Comparison of ENCODE assay signal across 8 mouse cellular contexts in the genomic region with DNA sequence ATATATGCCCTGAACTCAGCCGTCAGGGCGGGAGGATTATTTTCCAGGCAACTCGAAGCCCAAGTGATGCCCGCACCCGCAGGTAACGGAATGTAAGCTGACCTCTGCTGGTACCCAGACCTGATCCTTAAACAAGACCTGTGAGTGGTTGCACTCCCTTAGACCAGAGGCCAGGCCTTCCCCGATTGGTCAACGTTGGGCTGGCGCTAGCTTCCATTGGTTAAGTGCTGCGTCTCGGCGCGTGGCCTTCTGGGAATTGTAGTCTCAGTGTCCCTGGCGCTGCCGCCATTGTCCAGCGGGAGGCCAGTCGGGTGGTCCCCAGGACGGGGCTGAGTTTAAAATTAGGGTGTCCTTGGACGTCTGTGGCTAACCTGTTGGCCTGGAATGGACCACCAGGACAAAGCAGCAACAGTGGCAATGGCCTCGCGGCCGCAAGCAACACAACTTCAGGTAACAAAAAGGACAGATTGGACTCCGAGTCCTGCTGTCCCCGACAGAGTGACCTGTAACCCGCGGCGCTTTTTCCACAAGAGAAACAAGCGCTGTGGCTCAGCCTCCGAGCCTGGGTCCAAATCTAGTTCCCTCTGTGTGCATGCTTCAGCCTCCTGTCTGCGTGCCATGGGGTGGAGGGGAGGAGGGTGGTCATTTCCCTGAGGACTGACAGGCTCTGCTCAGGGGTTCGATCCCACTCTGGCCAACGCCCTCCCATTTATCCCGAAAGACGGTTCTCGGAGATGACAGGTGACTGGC. TPM values are rescaled to one million over a fixed set of nuclear protein-coding genes. Genes with fewer than 3 reads are reported as not detected.
DNase-seq lines count a peak whose midpoint lies in the region; ATAC-seq and TF ChIP-seq lines count a peak whose summit lies in the region.

Gene Zfp128, plus strand, starts transcription at position 267 of the 750 bp plus-strand sequence.

- TF ChIP-seq CTCF in kidney, postnatal 0 days (IDR thresholded peaks at IDR 0.05; ENCODE audit: low read depth): 0 out of 2 replicates have a peak, but pooled peaks have one; percentile 20

- DNase-seq in CD4-positive helper T cell, adult 2 months (ENCODE audit: low read depth, low spot score): peak; percentile 88
- peak; percentile 89 for DNase-seq in brain, embryonic 18.5 days (ENCODE audit: low read depth, low spot score)
- peak; percentile 98 for DNase-seq in kidney, postnatal 0 days (ENCODE audit: low spot score)
- DNase-seq in liver, embryonic 11.5 days (ENCODE audit: low spot score): peak; percentile 89
- peak; percentile 87 for DNase-seq in naive thymus-derived CD4-positive, alpha-beta T cell, adult 2 months (ENCODE audit: low read depth)

- H3K27ac ChIP-seq in heart, embryonic 12.5 days (ENCODE audit: poor library complexity, severe bottlenecking): no peak within 1 kb of the TSS
- no peak within 1 kb of the TSS for H3K27ac ChIP-seq in kidney, postnatal 0 days
- no peak within 1 kb of the TSS for H3K27ac ChIP-seq in liver, embryonic 11.5 days (ENCODE audit: low read depth, low read length)
- no peak within 1 kb of the TSS for H3K27ac ChIP-seq in stomach, embryonic 14.5 days (ENCODE audit: low read length)

- peak; percentile 99 for ATAC-seq in erythroid progenitor cell, adult 5-6 weeks (replicated peaks; ENCODE audit: low FRiP score, poor library complexity, severe bottlenecking)
- peak; percentile 100 for ATAC-seq in heart, embryonic 12.5 days (ENCODE audit: insufficient number of reproducible peaks, low FRiP score)
- peak; percentile 100 for ATAC-seq in kidney, postnatal 0 days (replicated peaks; ENCODE audit: low FRiP score, low read depth)
- peak; percentile 100 for ATAC-seq in liver, embryonic 11.5 days (replicated peaks; ENCODE audit: low FRiP score)
- peak; percentile 100 for ATAC-seq in stomach, embryonic 14.5 days (ENCODE audit: insufficient number of reproducible peaks, insufficient read depth, low FRiP score, low read depth)

- peaks cover 21% of the 10 kb centered on the region for H3K36me3 ChIP-seq in heart, embryonic 12.5 days
- H3K36me3 ChIP-seq in kidney, postnatal 0 days (ENCODE audit: insufficient read depth, low read length): peaks cover 14% of the 10 kb centered on the region
- peaks cover 3% of the 10 kb centered on the region; the same call in 1 of the 2 replicates for H3K36me3 ChIP-seq in liver, embryonic 11.5 days (ENCODE audit: control insufficient read depth, insufficient read depth, low read length)
- H3K36me3 ChIP-seq in stomach, embryonic 14.5 days (ENCODE audit: control insufficient read depth, insufficient read depth, low read length): peaks cover 9% of the 10 kb centered on the region

- under 1% methylated on average over 35 of the region's 35 CpGs for WGBS in heart, embryonic 12.5 days
- WGBS in kidney, postnatal 0 days: 1% methylated on average over 35 of the region's 35 CpGs
- WGBS in liver, embryonic 11.5 days: 2% methylated on average over 35 of the region's 35 CpGs
- under 1% methylated on average over 35 of the region's 35 CpGs for WGBS in stomach, embryonic 14.5 days

- H3K4me2 ChIP-seq in heart, embryonic 12.5 days: peak within 1 kb of the TSS; percentile 86
- H3K4me2 ChIP-seq in kidney, postnatal 0 days (ENCODE audit: low read length): peak within 1 kb of the TSS; percentile 73
- H3K4me2 ChIP-seq in liver, embryonic 11.5 days: peak within 1 kb of the TSS; percentile 73
- H3K4me2 ChIP-seq in stomach, embryonic 14.5 days (replicated peaks; ENCODE audit: low read depth, low read length): peak within 1 kb of the TSS; percentile 88

- H3K4me1 ChIP-seq in heart, embryonic 12.5 days (replicated peaks): peaks cover 7% of the 10 kb centered on the region
- peaks cover 6% of the 10 kb centered on the region for H3K4me1 ChIP-seq in kidney, postnatal 0 days (replicated peaks; ENCODE audit: insufficient read depth, low read length)
- peaks cover 4% of the 10 kb centered on the region for H3K4me1 ChIP-seq in liver, embryonic 11.5 days (replicated peaks; ENCODE audit: control insufficient read depth, insufficient read depth, low read length)
- peaks cover 7% of the 10 kb centered on the region; the same call in 1 of the 2 replicates for H3K4me1 ChIP-seq in stomach, embryonic 14.5 days (ENCODE audit: control insufficient read depth, insufficient read depth, low read length)

- H3K4me3 ChIP-seq in heart, embryonic 12.5 days: peak within 1 kb of the TSS; percentile 74
- H3K4me3 ChIP-seq in kidney, postnatal 0 days (replicated peaks; ENCODE audit: low read depth, low read length): peak within 1 kb of the TSS; percentile 80
- peak within 1 kb of the TSS; percentile 55 for H3K4me3 ChIP-seq in liver, embryonic 11.5 days (ENCODE audit: low read depth, low read length)
- peak within 1 kb of the TSS; percentile 74 for H3K4me3 ChIP-seq in stomach, embryonic 14.5 days (ENCODE audit: low read depth, low read length)

- H3K27me3 ChIP-seq in heart, embryonic 12.5 days (replicated peaks): no peaks in the 10 kb centered on the region
- H3K27me3 ChIP-seq in kidney, postnatal 0 days (ENCODE audit: insufficient read depth, low read length): no peaks in the 10 kb centered on the region
- no peaks in the 10 kb centered on the region for H3K27me3 ChIP-seq in liver, embryonic 11.5 days (replicated peaks; ENCODE audit: control insufficient read depth, insufficient read depth, low read length)
- no peaks in the 10 kb centered on the region for H3K27me3 ChIP-seq in stomach, embryonic 14.5 days (ENCODE audit: control insufficient read depth, insufficient read depth, low read length)

- H3K9ac ChIP-seq in heart, embryonic 12.5 days: peak within 1 kb of the TSS; percentile 84
- H3K9ac ChIP-seq in kidney, postnatal 0 days (ENCODE audit: low read depth, low read length): peak within 1 kb of the TSS; percentile 58
- peak within 1 kb of the TSS; percentile 67 for H3K9ac ChIP-seq in liver, embryonic 11.5 days (ENCODE audit: low read depth, low read length)
- H3K9ac ChIP-seq in stomach, embryonic 14.5 days (replicated peaks; ENCODE audit: low read depth, low read length): peak within 1 kb of the TSS; percentile 63

- no peaks in the 10 kb centered on the region for H3K9me3 ChIP-seq in heart, embryonic 12.5 days (replicated peaks)
- H3K9me3 ChIP-seq in kidney, postnatal 0 days (replicated peaks; ENCODE audit: low read length): no peaks in the 10 kb centered on the region
- H3K9me3 ChIP-seq in liver, embryonic 11.5 days (ENCODE audit: control insufficient read depth, low read length): no peaks in the 10 kb centered on the region
- H3K9me3 ChIP-seq in stomach, embryonic 14.5 days (ENCODE audit: control insufficient read depth, low read depth, low read length): no peaks in the 10 kb centered on the region

RNA-seq across cellular contexts. Expression of gene Zfp128, which starts in this region (rescaled TPM):
- 0.72 and 0.84 TPM in 2 replicates for total RNA-seq in erythroid progenitor cell, adult 5-6 weeks (2015; ENCODE audit: low replicate concordance)
- total RNA-seq in erythroid progenitor cell, adult 5-6 weeks (2017; ENCODE audit: low replicate concordance): 1.0 and 1.9 TPM in 2 replicates
- 3.0 and 3.2 TPM in 2 replicates for polyA plus RNA-seq in heart, embryonic 12.5 days (2016; fragmentation: Nextera tagmentation; extraction: Ambion mirVana)
- polyA plus RNA-seq in kidney, postnatal 0 days (2015; fragmentation: Nextera tagmentation; extraction: Ambion mirVana): 3.3 and 3.5 TPM in 2 replicates
- 2.2 and 2.4 TPM in 2 replicates for polyA plus RNA-seq in liver, embryonic 11.5 days (2014; fragmentation: Nextera tagmentation; extraction: Ambion mirVana)
- 4.5 and 4.6 TPM in 2 replicates for polyA plus RNA-seq in stomach, embryonic 14.5 days (2014; fragmentation: Nextera tagmentation; extraction: Ambion mirVana)
